Mouse (Mus musculus) heart, embryonic 10.5 days (tissue): Measurements from ENCODE around the gene Timm13. TPM values are rescaled to one million over a fixed set of nuclear protein-coding genes. Genes with fewer than 3 reads are reported as not detected.

Source experiments
- DNase-seq: peaks from one replicate; pipeline ENCODE4 v3.0.0-alpha.2; 2017; ENCODE audit warnings: low spot score
- H3K27ac ChIP-seq: fragments of 300-500 bp; sonication (generic); 2 replicates; pipeline ENCODE4 v1.5.1; 2016; ENCODE audit warnings: mild to moderate bottlenecking
- H3K27me3 ChIP-seq: fragments of 300-500 bp; sonication (generic); 2 replicates; pipeline ENCODE4 v1.6.1; 2016; ENCODE audit warnings: mild to moderate bottlenecking; ENCODE audit not compliant: poor library complexity, insufficient read depth, severe bottlenecking
- H3K36me3 ChIP-seq: fragments of 300-500 bp; sonication (generic); 2 replicates; pipeline ENCODE4 v1.6.1; 2016; ENCODE audit warnings: mild to moderate bottlenecking, moderate library complexity
- H3K4me1 ChIP-seq: fragments of 300-500 bp; sonication (generic); 2 replicates; pipeline ENCODE4 v1.6.1; 2016; ENCODE audit warnings: mild to moderate bottlenecking
- H3K4me3 ChIP-seq: fragments of 300-500 bp; sonication (generic); 2 replicates; pipeline ENCODE4 v1.5.1; 2016; ENCODE audit warnings: mild to moderate bottlenecking, moderate library complexity
- H3K9me3 ChIP-seq: fragments of 300-500 bp; sonication (generic); 2 replicates; pipeline ENCODE4 v1.6.1; 2016; ENCODE audit warnings: mild to moderate bottlenecking, moderate library complexity
- WGBS: fragments of 180-500 bp; shearing (Covaris S2); methylation state at CpG from one replicate; pipeline ENCODE4 v1.1.7; 2016; 5-methylcytosine and 5-hydroxymethylcytosine counted together
- polyA plus RNA-seq: library from polyadenylated mRNA; unstranded; fragments of >200 nt; fragmentation: Nextera tagmentation; extraction: Ambion mirVana; gene quantifications from 2 replicates; pipeline ENCODE4 v1.2.1, GENCODE M21; 2016

Timm13 gene
- polyA plus RNA-seq, 1 experiment from 2014 or later: 363 TPM

DNA sequence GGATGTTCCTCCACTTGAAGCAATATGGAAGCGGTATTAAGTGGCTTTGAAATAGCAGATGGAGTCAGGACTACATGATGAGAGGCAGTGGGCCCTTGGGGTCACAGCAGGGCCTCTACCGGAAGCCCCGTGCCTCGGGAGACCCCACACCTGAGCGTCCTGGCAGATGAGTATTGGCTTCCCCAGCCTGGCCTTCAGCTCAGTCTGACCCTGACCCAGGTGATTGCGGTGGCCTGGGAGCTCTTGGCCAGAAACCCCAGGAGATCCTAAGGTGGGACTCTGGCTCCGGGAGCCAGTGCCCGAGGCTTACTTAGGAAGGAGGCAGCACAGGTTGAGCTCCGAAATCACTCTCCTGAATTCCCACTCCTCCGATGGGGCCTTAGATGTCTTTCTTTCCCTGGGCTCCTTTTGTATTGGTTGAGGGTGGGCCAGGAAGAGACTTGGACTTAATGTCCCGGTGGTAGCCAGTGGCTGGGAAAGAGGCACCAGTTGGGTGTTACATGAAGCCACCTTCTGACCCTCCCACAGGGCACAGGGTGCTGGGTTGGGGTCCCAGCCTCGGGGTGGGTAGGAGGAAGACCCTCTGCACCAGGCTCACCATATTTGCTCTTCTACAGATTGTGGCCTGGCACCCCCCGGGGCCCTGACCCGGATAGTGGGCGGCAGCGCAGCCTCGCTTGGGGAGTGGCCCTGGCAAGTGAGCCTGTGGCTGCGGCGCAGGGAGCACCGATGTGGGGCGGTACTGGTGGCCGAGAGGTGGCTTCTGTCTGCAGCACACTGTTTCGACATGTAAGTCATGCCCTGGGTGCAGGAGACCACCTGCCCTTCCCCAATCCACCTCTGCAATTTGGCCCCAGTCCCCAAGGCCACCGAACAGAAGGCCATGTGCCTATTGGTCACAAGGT is 3.9 kb downstream of the Timm13 start:
- H3K4me1 ChIP-seq: peaks cover 34% of the 10 kb centered on the region
- no peak for DNase-seq
- H3K36me3 ChIP-seq: peaks cover 16% of the 10 kb centered on the region
- 60% methylated on average over 24 of the region's 24 CpGs for WGBS
- H3K9me3 ChIP-seq: 0 out of 2 replicates have a peak, but pooled peaks cover 6% of the 10 kb centered on the region
- no peak overlapping the region for H3K27ac ChIP-seq
- H3K4me3 ChIP-seq: no peak overlapping the region
- H3K27me3 ChIP-seq: peaks cover 13% of the 10 kb centered on the region

DNA sequence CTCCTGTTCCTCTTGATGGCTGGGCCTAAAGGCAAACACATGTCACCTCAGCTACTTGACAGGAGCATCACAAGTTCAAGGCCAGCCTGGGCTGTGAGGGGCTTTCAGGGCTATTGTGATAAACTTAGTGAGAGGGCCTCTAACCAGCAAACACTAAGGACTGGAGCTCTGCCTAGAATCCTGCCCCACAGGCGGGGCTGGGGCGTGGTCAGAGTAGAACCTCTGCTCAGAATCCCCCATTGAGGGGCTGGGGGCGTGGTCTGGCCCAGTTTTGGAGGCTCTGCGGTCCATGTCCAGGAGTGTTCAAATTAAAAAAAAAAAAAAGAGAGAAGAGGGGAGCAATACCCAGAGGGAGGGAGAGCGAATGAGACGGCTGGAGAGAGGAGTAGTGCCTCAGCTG is 5.1 kb downstream of the Timm13 start:
- peaks cover 12% of the 10 kb centered on the region for H3K36me3 ChIP-seq
- H3K27me3 ChIP-seq: peaks cover 17% of the 10 kb centered on the region
- H3K9me3 ChIP-seq: 0 out of 2 replicates have a peak, but pooled peaks cover 6% of the 10 kb centered on the region
- DNase-seq: no peak
- 73% methylated on average over 6 of the region's 6 CpGs for WGBS
- no peak overlapping the region for H3K27ac ChIP-seq
- no peak overlapping the region for H3K4me3 ChIP-seq
- H3K4me1 ChIP-seq: peaks cover 31% of the 10 kb centered on the region

GRCm38 (mm10) chr10:80895100-80895499 is 5.7 kb downstream of the Timm13 start:
- peaks cover 30% of the 10 kb centered on the region for H3K4me1 ChIP-seq
- no peak overlapping the region for H3K4me3 ChIP-seq
- peaks cover 23% of the 10 kb centered on the region for H3K27me3 ChIP-seq
- H3K27ac ChIP-seq: no peak overlapping the region
- no peak for DNase-seq
- 0 out of 2 replicates have a peak, but pooled peaks cover 6% of the 10 kb centered on the region for H3K9me3 ChIP-seq
- 83% methylated on average over 7 of the region's 7 CpGs for WGBS
- H3K36me3 ChIP-seq: peaks cover 12% of the 10 kb centered on the region

DNA sequence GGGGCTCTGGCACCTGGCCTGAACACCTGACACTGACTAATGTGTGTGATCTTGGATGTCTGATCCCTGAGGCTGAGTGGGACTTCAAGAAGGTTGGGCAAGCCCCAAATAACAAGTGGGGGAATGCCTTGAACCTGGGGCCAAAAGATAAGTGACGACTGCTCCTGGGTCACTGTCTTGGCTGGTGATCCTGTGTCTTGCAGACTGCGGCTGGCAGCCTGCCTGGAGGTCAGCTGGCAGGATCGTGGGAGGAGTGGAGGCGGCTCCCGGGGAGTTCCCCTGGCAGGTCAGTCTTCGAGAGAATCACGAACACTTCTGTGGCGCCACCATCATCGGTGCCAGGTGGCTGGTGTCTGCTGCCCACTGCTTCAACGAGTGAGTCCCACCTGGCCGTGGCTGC is 13.6 kb downstream of the Timm13 start:
- H3K36me3 ChIP-seq: no peaks in the 10 kb centered on the region
- DNase-seq: no peak
- 67% methylated on average over 11 of the region's 11 CpGs for WGBS
- H3K4me1 ChIP-seq: peaks cover 3% of the 10 kb centered on the region; the same call in 1 of the 2 replicates
- H3K9me3 ChIP-seq: no peaks in the 10 kb centered on the region
- H3K4me3 ChIP-seq: no peak overlapping the region
- no peak overlapping the region for H3K27ac ChIP-seq
- H3K27me3 ChIP-seq: peaks cover 40% of the 10 kb centered on the region

DNA sequence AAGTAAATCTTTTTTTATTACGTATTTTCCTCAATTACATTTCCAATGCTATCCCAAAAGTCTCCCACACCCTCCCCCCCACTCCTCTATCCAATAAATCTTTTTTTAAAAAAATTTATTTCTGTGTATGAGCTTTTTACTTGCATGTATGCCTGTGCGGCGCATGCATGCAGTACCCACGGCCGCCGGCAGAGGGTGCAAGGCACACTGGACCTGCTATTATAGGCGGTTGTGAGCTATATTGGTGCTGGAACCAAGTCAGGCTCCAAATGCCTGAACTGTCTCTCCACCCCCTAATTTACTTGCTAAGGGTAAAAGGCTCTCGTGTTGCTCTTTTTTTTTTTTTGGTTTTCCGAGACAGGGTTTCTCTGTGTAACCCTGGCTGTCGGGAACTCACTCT is 19.5 kb downstream of the Timm13 start:
- no peak for DNase-seq
- H3K36me3 ChIP-seq: no peaks in the 10 kb centered on the region
- no peak overlapping the region for H3K4me3 ChIP-seq
- H3K27ac ChIP-seq: no peak overlapping the region
- WGBS: 23% methylated on average over 10 of the region's 10 CpGs
- peaks cover 8% of the 10 kb centered on the region; the same call in 1 of the 2 replicates for H3K27me3 ChIP-seq
- no peaks in the 10 kb centered on the region for H3K9me3 ChIP-seq
- H3K4me1 ChIP-seq: peaks cover 16% of the 10 kb centered on the region

DNA sequence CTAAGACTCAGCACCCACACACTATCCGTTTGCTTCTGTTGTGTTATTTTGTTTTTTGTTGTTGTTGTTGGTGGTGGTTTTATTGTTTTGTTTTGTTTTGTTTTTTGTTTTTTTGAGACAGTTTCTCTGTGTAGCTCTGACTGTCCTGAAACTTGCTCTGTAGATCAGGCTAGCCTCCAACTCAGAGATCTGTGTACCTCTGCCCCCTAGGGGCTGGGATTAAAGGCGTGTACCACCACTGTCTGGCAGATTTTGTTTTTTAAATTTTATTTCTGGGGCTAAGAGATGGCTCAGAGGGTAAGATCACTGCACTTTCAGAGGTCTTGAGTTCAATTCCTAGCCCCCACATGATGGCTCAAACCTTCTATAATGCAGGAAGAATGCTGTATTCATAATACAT is 19.9 kb downstream of the Timm13 start:
- Histone ChIP-seq H3K4me3 (no peak overlapping the region), H3K4me1 (peaks cover 19% of the 10 kb centered on the region), H3K36me3 (no peaks in the 10 kb centered on the region), H3K27me3 (peaks cover 8% of the 10 kb centered on the region; the same call in 1 of the 2 replicates), H3K27ac (no peak overlapping the region), H3K9me3 (no peaks in the 10 kb centered on the region)
- DNase-seq: no peak
- 67% methylated on average over 2 of the region's 2 CpGs for WGBS

DNA sequence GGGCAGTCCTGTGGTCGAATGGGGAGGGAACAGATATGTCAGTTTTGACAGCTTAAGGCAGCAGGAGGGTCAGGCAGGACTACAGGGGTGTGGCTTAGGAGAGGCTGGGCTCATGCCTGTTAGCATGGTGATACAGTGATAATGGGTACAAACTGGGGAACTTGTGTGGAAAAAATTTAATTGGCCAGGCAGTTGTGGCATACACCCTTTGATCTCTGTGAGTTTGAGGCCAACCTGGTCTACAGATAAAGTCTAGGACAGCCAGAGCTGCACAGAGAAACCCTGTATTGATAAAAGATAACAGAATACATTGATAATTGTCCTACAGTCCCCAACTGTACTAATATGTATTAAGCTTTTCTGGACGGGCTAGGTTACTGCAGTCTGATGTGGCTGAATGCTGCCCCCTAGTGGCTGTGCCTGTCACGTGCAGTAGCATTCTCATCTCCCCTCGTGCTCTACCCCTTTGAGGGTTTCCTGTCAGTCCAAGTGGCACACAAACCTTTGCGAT is 20.6 kb downstream of the Timm13 start:
- no peak overlapping the region for H3K27ac ChIP-seq
- WGBS: 12% methylated on average over 5 of the region's 5 CpGs
- no peak for DNase-seq

GRCm38 (mm10) chr10:80876594-80876993 is 24.2 kb downstream of the Timm13 start:
- 22% methylated on average over 3 of the region's 3 CpGs for WGBS
- H3K9me3 ChIP-seq: no peaks in the 10 kb centered on the region
- DNase-seq: no peak
- no peaks in the 10 kb centered on the region for H3K36me3 ChIP-seq
- H3K4me3 ChIP-seq: no peak overlapping the region
- H3K27ac ChIP-seq: peak overlapping the region; percentile 43; the same call in 1 of the 2 replicates
- H3K27me3 ChIP-seq: peaks cover 38% of the 10 kb centered on the region
- peaks cover 25% of the 10 kb centered on the region for H3K4me1 ChIP-seq

More for the DNA sequence above, 20.6 kb downstream of the Timm13 start:
- peaks cover 10% of the 10 kb centered on the region; the same call in 1 of the 2 replicates for H3K27me3 ChIP-seq
- H3K4me3 ChIP-seq: no peak overlapping the region
- peaks cover 19% of the 10 kb centered on the region for H3K4me1 ChIP-seq
- no peaks in the 10 kb centered on the region for H3K36me3 ChIP-seq
- H3K9me3 ChIP-seq: no peaks in the 10 kb centered on the region

DNA sequence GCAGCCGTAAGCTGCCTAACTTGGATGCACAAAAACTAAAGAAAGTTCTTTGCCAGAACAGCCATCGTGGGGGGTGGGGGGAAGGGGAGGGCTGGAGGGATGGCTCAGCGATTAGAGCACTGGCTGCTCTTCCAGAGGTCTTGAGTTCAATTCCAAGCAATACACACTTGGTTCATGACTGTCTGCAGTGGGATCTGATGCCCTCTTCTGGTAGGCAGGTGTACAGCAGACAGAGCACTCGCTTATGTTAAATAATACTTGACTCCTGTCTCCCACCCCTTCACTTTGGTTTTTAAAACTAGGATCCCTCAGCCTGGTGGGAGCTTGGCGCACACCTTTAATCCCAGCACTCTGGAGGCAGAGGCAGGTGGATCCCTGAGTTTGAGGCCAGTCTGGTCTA is 24.7 kb downstream of the Timm13 start:
- H3K4me3 ChIP-seq: no peak overlapping the region
- H3K27me3 ChIP-seq: peaks cover 43% of the 10 kb centered on the region
- 24% methylated on average over 5 of the region's 5 CpGs for WGBS
- no peak for DNase-seq
- peak overlapping the region; percentile 43; the same call in 1 of the 2 replicates for H3K27ac ChIP-seq
- H3K36me3 ChIP-seq: no peaks in the 10 kb centered on the region
- peaks cover 25% of the 10 kb centered on the region for H3K4me1 ChIP-seq
- no peaks in the 10 kb centered on the region for H3K9me3 ChIP-seq

GRCm38 (mm10) chr10:80874035-80874434 is 26.7 kb downstream of the Timm13 start:
- H3K9me3 ChIP-seq: no peaks in the 10 kb centered on the region
- H3K36me3 ChIP-seq: no peaks in the 10 kb centered on the region
- DNase-seq: no peak
- H3K4me1 ChIP-seq: peaks cover 18% of the 10 kb centered on the region
- no peak overlapping the region for H3K27ac ChIP-seq
- H3K27me3 ChIP-seq: peaks cover 44% of the 10 kb centered on the region
- H3K4me3 ChIP-seq: no peak overlapping the region
- WGBS: 80% methylated on average over 9 of the region's 9 CpGs

- H3K36me3 ChIP-seq: peaks cover 22% of the 10 kb centered on the region
- H3K27ac ChIP-seq: no peak within 1 kb of the TSS
- H3K4me1 ChIP-seq: peaks cover 15% of the 10 kb centered on the region
- no peak for DNase-seq
- WGBS: 23% methylated on average over 9 of the region's 9 CpGs
- peaks cover 37% of the 10 kb centered on the region for H3K27me3 ChIP-seq
- H3K4me3 ChIP-seq: no peak within 1 kb of the TSS
- H3K9me3 ChIP-seq: no peaks in the 10 kb centered on the region
Measured at GRCm38 (mm10) chr10:80871581-80871980, 29.2 kb downstream of the Timm13 start, which contains the start of gene Tmprss9. TSS of gene Tmprss9 (plus strand) at chr10:80871848.

- 87% methylated on average over 3 of the region's 6 CpGs for WGBS
- Histone ChIP-seq H3K4me1 (peaks cover 10% of the 10 kb centered on the region), H3K27ac (no peak overlapping the region), H3K4me3 (no peak overlapping the region), H3K27me3 (peaks cover 37% of the 10 kb centered on the region), H3K36me3 (peaks cover 27% of the 10 kb centered on the region), H3K9me3 (no peaks in the 10 kb centered on the region)
- DNase-seq: no peak
Measured at GRCm38 (mm10) chr10:80870993-80871392, 29.8 kb downstream of the Timm13 start.

GRCm38 (mm10) chr10:80864446-80864845 is 36.3 kb downstream of the Timm13 start:
- peaks cover 73% of the 10 kb centered on the region for H3K36me3 ChIP-seq
- H3K9me3 ChIP-seq: no peaks in the 10 kb centered on the region
- H3K27me3 ChIP-seq: no peaks in the 10 kb centered on the region
- no peak overlapping the region for H3K27ac ChIP-seq
- no peak overlapping the region for H3K4me3 ChIP-seq
- no peak for DNase-seq
- 93% methylated on average over 16 of the region's 16 CpGs for WGBS
- H3K4me1 ChIP-seq: peaks cover 4% of the 10 kb centered on the region; the same call in 1 of the 2 replicates
